Mouse (Mus musculus): ENCODE data around the gene Anxa6.

DNA sequence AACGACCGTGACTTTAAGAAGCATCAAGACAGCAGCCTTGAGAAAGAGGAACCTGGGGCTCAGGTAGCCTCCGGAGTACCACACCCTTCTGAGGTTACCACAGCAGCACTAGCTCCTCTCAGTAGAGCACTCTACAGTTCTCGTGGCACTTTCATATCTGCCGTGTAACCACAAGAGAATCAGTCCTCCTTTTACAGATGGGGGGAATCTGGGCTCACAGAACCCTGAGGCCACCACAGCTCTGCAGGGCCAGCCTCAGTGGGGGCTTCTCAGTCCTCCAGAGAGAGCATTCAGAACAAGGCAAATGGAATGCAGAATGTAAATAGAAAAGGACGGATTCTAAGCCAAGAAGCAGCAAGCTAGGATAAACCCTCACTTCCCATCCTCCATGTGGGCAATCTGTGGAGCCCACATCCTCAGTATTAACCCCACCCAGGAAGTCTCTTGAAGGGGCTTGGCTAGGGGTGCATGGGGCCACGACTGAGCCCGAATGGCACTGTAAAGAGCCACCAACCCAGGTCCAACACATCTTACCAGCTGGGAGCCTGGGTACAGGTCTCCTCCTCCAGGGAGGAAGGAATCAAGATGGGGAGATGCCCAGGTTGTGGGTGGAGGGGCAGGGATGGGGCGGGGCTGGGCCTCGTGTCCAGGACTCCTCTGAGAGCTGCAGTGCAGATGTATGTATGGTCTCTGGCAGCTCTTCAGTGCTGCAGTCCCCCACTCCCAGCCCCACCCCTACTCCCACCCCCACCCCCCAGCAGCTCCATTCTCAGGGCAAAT is 1.8 kb downstream of the Anxa6 start:
- TF ChIP-seq TCF3 (IDR thresholded peaks at IDR 0.05; ENCODE audit: insufficient read length, low read depth): no peak
- no peak for TF ChIP-seq E2F4 (IDR thresholded peaks at IDR 0.05; ENCODE audit: insufficient read depth)
- no peak for TF ChIP-seq POLR2A (IDR thresholded peaks at IDR 0.05; ENCODE audit: insufficient read length, low read depth)
- TF ChIP-seq MYOD1 (IDR thresholded peaks at IDR 0.05; ENCODE audit: control insufficient read depth in 1 of 3, insufficient read length in 2 of 3, low read depth in 2 of 3): no peak
- TF ChIP-seq MAX (IDR thresholded peaks at IDR 0.05; ENCODE audit: low read depth): no peak
- no peak for TF ChIP-seq TCF12 (IDR thresholded peaks at IDR 0.05; ENCODE audit: insufficient read depth, poor library complexity, severe bottlenecking)
- no peak for TF ChIP-seq USF1 (IDR thresholded peaks at IDR 0.05; ENCODE audit: low read depth)
- no peak for TF ChIP-seq REST (IDR thresholded peaks at IDR 0.05; ENCODE audit: insufficient read depth, insufficient read length)
- TF ChIP-seq MYOG (IDR thresholded peaks at IDR 0.05; ENCODE audit: control insufficient read depth in 1 of 3, insufficient read depth in 1 of 3, insufficient read length in 2 of 3, low read depth in 2 of 3): no peak
- no peak for TF ChIP-seq SRF (IDR thresholded peaks at IDR 0.05; ENCODE audit: control insufficient read depth, insufficient read length, low read depth)
- no peak for TF ChIP-seq POLR2AphosphoS2 (IDR thresholded peaks at IDR 0.05; ENCODE audit: insufficient read length, low read depth)
- no peak for TF ChIP-seq CEBPB (IDR thresholded peaks at IDR 0.05; ENCODE audit: insufficient read depth, poor library complexity, severe bottlenecking)

Measured in myocyte (in vitro differentiated cells).